Mouse (Mus musculus) ES-Bruce4 (cell line): ENCODE measurements around the gene Phospho2.

Experiments used
- CTCF ChIP-seq: IDR thresholded peaks from one replicate; pipeline ENCODE4 v1.8.1; 2011; ENCODE audit warnings: low read depth, low read length
- POLR2A ChIP-seq: IDR thresholded peaks from one replicate; pipeline ENCODE4 v1.8.1; 2011; ENCODE audit warnings: low read length; ENCODE audit not compliant: insufficient read depth

- TF ChIP-seq POLR2A (no peak), CTCF (no peak)
These were observed 40.3 kb downstream of the Phospho2 start for GRCm38 (mm10) chr2:69829680-69830079.
